Mouse (Mus musculus) kidney, embryonic 16.5 days (tissue): ENCODE measurements around the gene Prdm2. TPM values are rescaled to one million over a fixed set of nuclear protein-coding genes. Genes with fewer than 3 reads are reported as not detected.

ENCODE experiments used
- ATAC-seq: fragments of 200-750 bp; cut with Nextera tagmentation; 2 replicates; pipeline ENCODE4 v1.8.0; 2017; ENCODE audit warnings: moderate TSS enrichment; ENCODE audit not compliant: low FRiP score, low TSS enrichment
- H3K27ac ChIP-seq: fragments of 300-500 bp; sonication (generic); 2 replicates; pipeline ENCODE4 v1.5.1; 2014; ENCODE audit warnings: low read length
- H3K27me3 ChIP-seq: fragments of 300-500 bp; sonication (generic); 2 replicates; pipeline ENCODE4 v1.6.1; 2014; ENCODE audit warnings: low read length, control low read depth, mixed read lengths; ENCODE audit not compliant: insufficient read depth
- H3K36me3 ChIP-seq: fragments of 300-500 bp; sonication (generic); 2 replicates; pipeline ENCODE4 v1.6.1; 2014; ENCODE audit warnings: low read length, control low read depth, mixed read lengths; ENCODE audit not compliant: insufficient read depth
- H3K4me1 ChIP-seq: fragments of 300-500 bp; sonication (generic); 2 replicates; pipeline ENCODE4 v1.6.1; 2014; ENCODE audit warnings: low read length, control low read depth, mixed read lengths; ENCODE audit not compliant: insufficient read depth
- H3K4me2 ChIP-seq: fragments of 300-500 bp; sonication (generic); replicated peaks from 2 replicates; pipeline ENCODE4 v1.6.1; 2014; ENCODE audit warnings: low read depth, low read length
- H3K4me3 ChIP-seq: fragments of 300-500 bp; sonication (generic); 2 replicates; pipeline ENCODE4 v1.5.1; 2014; ENCODE audit warnings: mild to moderate bottlenecking, low read length
- H3K9ac ChIP-seq: fragments of 300-500 bp; sonication (generic); replicated peaks from 2 replicates; pipeline ENCODE4 v1.6.1; 2014; ENCODE audit warnings: low read length
- H3K9me3 ChIP-seq: fragments of 300-500 bp; sonication (generic); 2 replicates; pipeline ENCODE4 v1.6.1; 2016; ENCODE audit warnings: low read length, control low read depth
- WGBS: fragments of 180-500 bp; shearing (Covaris S2); extraction: QIAGEN DNeasy Blood & Tissue Kit; methylation state at CpG from one replicate; pipeline ENCODE4 v1.1.7; 2014; 5-methylcytosine and 5-hydroxymethylcytosine counted together
- polyA plus RNA-seq: library from polyadenylated mRNA; unstranded; fragments of >200 nt; fragmentation: Nextera tagmentation; extraction: Ambion mirVana; gene quantifications from 2 replicates; pipeline ENCODE4 v1.2.1, GENCODE M21; 2015

Gene Prdm2
- polyA plus RNA-seq, 1 experiment from 2014 or later, result 9.7 TPM

DNA sequence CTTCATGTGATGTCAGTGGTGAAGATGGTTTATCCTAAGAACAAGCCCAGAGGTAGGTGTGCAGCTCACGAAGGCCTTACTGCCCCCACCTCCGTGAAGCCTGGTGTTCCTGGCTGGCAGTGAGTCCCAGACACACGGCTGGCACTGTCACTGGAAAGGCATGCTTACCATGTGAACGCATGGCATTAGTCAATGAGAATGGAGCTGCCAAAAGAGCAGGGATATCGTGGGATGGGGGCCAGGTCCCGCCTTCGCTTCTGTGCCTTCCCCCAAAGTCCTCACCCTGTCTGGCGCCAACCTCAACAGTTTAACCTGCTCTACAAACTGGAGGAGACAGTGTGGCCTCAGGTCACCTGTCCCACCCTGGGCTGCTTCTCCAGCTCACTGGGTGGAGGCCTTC lies 92.8 kb downstream of the Prdm2 start:
- Histone ChIP-seq H3K4me2 (no peak overlapping the region), H3K9me3 (no peaks in the 10 kb centered on the region), H3K27ac (no peak overlapping the region), H3K4me3 (no peak overlapping the region), H3K36me3 (no peaks in the 10 kb centered on the region), H3K27me3 (no peaks in the 10 kb centered on the region), H3K9ac (no peak overlapping the region), H3K4me1 (peaks cover 17% of the 10 kb centered on the region)
- 87% methylated on average over 8 of the region's 8 CpGs for WGBS
- no peak for ATAC-seq

GRCm38 (mm10) chr4:143118843-143119242 lies 94.0 kb downstream of the Prdm2 start:
- H3K4me1 ChIP-seq, result peaks cover 17% of the 10 kb centered on the region
- H3K27me3 ChIP-seq, result no peaks in the 10 kb centered on the region
- H3K4me3 ChIP-seq, result no peak overlapping the region
- H3K9me3 ChIP-seq, result no peaks in the 10 kb centered on the region
- H3K36me3 ChIP-seq, result no peaks in the 10 kb centered on the region
- WGBS, result 42% methylated on average over 4 of the region's 4 CpGs
- no peak overlapping the region for H3K9ac ChIP-seq
- 0 out of 2 replicates have a peak, but pooled peaks have one; percentile 32 for ATAC-seq
- H3K4me2 ChIP-seq, result no peak overlapping the region
- H3K27ac ChIP-seq, result peak overlapping the region; percentile 16; the same call in 1 of the 2 replicates

DNA sequence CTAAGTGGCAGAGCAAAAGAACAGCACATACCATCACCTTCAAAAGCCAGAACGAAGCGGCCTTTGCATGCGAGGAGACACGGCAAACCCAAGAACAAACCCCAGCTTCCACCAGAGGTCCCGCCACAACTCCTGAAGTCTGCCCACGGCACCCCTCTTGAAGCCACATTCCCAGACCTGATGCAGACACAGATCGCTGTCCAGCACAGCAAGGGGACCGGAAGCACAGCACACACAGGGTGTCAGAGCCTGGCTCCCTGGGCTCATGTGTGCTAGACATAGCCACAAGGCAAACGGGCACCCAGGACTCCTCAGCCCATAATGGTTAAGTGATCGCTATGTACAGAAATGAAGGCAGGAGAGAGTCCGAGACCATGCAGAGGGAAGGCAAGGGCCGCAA lies 96.9 kb downstream of the Prdm2 start:
- Histone ChIP-seq H3K9ac (no peak overlapping the region), H3K9me3 (no peaks in the 10 kb centered on the region), H3K27me3 (no peaks in the 10 kb centered on the region), H3K36me3 (peaks cover 10% of the 10 kb centered on the region), H3K4me3 (no peak overlapping the region), H3K4me1 (peaks cover 17% of the 10 kb centered on the region), H3K4me2 (no peak overlapping the region), H3K27ac (no peak overlapping the region)
- 76% methylated on average over 12 of the region's 12 CpGs for WGBS
- no peak for ATAC-seq

DNA sequence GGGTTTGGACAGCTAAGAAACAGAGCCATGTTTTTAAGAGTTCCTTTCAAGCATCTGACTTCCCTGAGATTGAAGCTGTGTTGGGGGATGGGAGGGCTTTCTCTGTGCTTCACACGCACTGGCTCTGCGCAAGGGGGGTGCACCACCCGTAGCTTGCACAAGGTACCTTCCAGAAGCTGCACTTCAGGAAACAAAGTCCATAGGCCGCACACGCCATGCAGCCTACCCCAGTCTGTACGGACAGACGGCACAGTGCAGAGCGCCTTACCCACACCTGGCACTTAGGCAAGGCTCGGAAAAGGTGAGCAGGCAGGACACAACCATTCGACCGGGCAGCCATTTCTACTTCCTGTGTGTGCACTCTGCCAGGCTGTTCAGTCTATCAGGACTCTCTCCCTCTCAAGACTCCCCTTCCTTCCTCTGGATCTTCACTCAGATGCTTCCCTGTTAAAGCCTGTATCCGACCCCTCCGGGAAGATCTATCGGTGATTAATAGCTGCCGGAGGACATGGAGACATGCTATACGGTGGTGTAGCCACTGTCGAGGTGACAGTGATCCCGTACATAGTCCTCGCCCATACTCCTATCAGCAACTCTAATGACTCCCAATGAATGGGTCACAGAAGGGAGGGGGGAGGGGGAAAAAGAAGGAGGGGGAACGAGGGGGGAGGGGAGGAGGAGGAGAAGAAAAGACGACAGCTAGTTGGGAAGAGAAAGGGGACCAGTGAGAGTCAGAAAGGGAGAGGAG lies 98.4 kb downstream of the Prdm2 start:
- no peak for ATAC-seq
- H3K4me3 ChIP-seq, result no peak overlapping the region
- H3K27ac ChIP-seq, result no peak overlapping the region
- peaks cover 13% of the 10 kb centered on the region for H3K4me1 ChIP-seq
- H3K9me3 ChIP-seq, result no peaks in the 10 kb centered on the region
- WGBS, result 68% methylated on average over 21 of the region's 21 CpGs
- H3K27me3 ChIP-seq, result no peaks in the 10 kb centered on the region
- H3K4me2 ChIP-seq, result no peak overlapping the region
- H3K36me3 ChIP-seq, result peaks cover 16% of the 10 kb centered on the region
- H3K9ac ChIP-seq, result no peak overlapping the region

DNA sequence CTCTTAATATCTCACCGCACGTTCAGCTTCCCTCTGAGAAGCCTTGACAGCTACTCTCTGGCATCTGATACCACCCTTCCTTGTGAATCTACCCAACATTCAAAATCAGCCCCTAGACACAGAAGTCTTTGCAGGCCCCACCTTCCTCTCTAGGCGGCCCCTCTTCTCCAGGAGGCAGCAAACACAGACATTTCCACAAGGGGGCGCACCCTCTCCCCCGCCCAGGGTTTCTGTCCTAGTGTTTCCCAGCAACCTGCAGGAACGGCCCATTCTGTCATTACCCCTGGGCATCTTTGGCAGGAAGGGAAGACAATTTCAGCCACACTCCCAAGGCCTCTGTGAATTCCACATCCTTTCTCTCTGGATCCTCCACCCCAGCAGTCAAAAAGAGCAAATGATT lies 99.8 kb downstream of the Prdm2 start:
- Histone ChIP-seq H3K27ac (no peak overlapping the region), H3K4me1 (peaks cover 15% of the 10 kb centered on the region), H3K9me3 (no peaks in the 10 kb centered on the region), H3K27me3 (no peaks in the 10 kb centered on the region), H3K9ac (no peak overlapping the region), H3K4me2 (no peak overlapping the region), H3K36me3 (peaks cover 16% of the 10 kb centered on the region), H3K4me3 (no peak overlapping the region)
- WGBS, result 49% methylated on average over 6 of the region's 6 CpGs
- ATAC-seq, result no peak

DNA sequence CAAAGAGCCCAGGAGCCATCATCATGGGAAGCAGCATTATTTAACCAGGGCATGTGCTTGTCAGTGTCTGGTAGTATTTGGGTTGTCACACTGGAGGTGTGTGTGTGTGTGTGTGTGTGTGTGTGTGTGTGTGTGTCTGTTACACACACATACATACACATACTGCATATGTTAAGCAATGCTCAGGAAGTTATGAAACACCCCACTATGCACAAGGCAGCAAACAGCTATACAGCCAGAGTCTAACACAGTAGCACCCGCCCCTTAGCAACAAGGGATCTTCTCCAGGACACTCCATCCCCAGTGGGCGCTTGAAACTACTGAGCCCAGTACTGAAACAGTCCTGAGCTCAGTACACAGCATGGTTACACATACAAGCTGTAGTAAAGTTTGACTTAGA lies 100.4 kb downstream of the Prdm2 start:
- Histone ChIP-seq H3K27me3 (no peaks in the 10 kb centered on the region), H3K4me3 (no peak overlapping the region), H3K9me3 (no peaks in the 10 kb centered on the region), H3K36me3 (peaks cover 16% of the 10 kb centered on the region), H3K9ac (no peak overlapping the region), H3K4me1 (peaks cover 18% of the 10 kb centered on the region), H3K27ac (no peak overlapping the region), H3K4me2 (no peak overlapping the region)
- WGBS, result 95% methylated on average over 2 of the region's 2 CpGs
- no peak for ATAC-seq

DNA sequence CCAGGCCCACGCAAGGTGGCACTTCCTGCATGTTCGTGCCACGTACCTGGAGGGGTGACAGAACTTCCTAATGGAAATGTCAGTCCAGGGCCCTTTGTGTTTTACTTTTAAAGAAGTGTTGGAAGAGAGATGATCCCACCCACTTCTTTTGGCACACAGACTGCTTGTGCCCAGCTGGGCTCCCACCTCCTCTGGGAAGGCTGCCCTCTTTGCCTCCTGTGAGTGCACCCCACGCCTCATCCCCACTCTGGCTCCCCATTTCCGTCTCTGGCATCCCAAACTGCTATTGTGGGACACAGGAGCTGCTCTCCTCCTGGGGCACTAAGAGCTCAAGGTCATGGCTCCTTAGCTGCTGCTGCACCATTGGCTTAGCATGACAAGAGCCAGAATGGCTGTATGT lies 100.9 kb downstream of the Prdm2 start:
- Histone ChIP-seq H3K27ac (no peak overlapping the region), H3K4me3 (no peak overlapping the region), H3K4me1 (peaks cover 22% of the 10 kb centered on the region), H3K9me3 (no peaks in the 10 kb centered on the region), H3K36me3 (peaks cover 16% of the 10 kb centered on the region), H3K4me2 (no peak overlapping the region), H3K27me3 (no peaks in the 10 kb centered on the region), H3K9ac (no peak overlapping the region)
- 95% methylated on average over 5 of the region's 5 CpGs for WGBS
- ATAC-seq, result no peak

GRCm38 (mm10) chr4:143108552-143108951 lies 104.2 kb downstream of the Prdm2 start:
- Histone ChIP-seq H3K4me3 (no peak overlapping the region), H3K4me1 (peaks cover 23% of the 10 kb centered on the region), H3K27ac (no peak overlapping the region), H3K36me3 (peaks cover 16% of the 10 kb centered on the region), H3K9ac (no peak overlapping the region), H3K4me2 (no peak overlapping the region), H3K27me3 (no peaks in the 10 kb centered on the region), H3K9me3 (no peaks in the 10 kb centered on the region)
- 25% methylated on average over 9 of the region's 9 CpGs for WGBS
- ATAC-seq, result no peak; the same call in 1 of the 2 replicates

DNA sequence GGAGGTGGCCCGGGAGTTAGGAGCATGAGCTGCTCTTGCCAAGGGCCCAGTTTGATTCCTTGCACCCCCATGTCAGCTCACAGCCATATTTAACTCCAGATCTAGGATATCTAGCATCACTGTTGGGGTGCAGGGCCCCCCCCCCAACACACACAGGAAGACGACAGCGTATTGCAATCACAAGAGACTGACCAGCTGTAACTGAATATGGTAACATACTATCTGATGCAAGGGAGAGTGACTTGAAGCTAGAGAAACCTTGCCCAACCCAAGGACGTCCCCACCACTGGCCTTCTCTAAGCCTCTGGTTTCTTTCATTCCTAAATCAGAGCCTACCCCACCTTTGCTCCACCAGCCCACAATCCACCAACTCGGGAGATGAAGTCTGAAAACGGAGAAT lies 105.8 kb downstream of the Prdm2 start:
- H3K4me2 ChIP-seq, result no peak overlapping the region
- H3K4me1 ChIP-seq, result peaks cover 23% of the 10 kb centered on the region
- H3K27me3 ChIP-seq, result no peaks in the 10 kb centered on the region
- H3K9me3 ChIP-seq, result no peaks in the 10 kb centered on the region
- H3K4me3 ChIP-seq, result no peak overlapping the region
- H3K27ac ChIP-seq, result 0 out of 2 replicates have a peak overlapping the region, but pooled peaks have one; percentile 7
- ATAC-seq, result no peak
- H3K9ac ChIP-seq, result no peak overlapping the region
- WGBS, result 76% methylated on average over 6 of the region's 6 CpGs
- H3K36me3 ChIP-seq, result peaks cover 16% of the 10 kb centered on the region

DNA sequence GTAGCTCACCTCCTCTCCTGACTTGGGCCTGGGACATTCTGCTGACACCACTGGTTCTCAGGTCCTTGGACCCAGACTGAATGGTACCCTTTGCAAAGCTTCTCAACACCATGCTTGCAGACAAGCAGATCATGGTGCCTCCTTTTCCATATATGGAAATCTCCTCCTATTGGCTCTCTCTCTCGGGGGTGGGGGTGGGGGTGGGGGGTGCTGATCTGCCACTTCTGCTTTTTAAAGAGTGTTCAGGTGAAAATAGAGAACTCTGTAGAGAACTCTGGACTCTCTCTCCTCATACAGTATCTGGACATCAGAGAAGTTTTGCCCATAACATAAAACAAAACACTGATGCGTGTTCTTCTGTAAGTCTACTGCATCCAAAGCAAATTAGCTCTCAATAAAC lies 106.2 kb downstream of the Prdm2 start:
- H3K4me1 ChIP-seq, result peaks cover 23% of the 10 kb centered on the region
- ATAC-seq, result no peak
- H3K4me3 ChIP-seq, result no peak overlapping the region
- no peak overlapping the region for H3K27ac ChIP-seq
- no peak overlapping the region for H3K4me2 ChIP-seq
- H3K27me3 ChIP-seq, result no peaks in the 10 kb centered on the region
- H3K9ac ChIP-seq, result no peak overlapping the region
- peaks cover 13% of the 10 kb centered on the region for H3K36me3 ChIP-seq
- 63% methylated on average over 2 of the region's 2 CpGs for WGBS
- H3K9me3 ChIP-seq, result no peaks in the 10 kb centered on the region
